Mouse (Mus musculus) myocyte (in vitro differentiated cells): ENCODE results near the gene Fip1l1.

ENCODE experiments used
- E2F4 ChIP-seq: IDR thresholded peaks from one replicate; pipeline ENCODE4 v1.6.1; 2011; ENCODE audit warnings: mild to moderate bottlenecking, control low read depth, moderate library complexity; ENCODE audit not compliant: insufficient read depth
- POLR2A ChIP-seq: IDR thresholded peaks from one replicate; pipeline ENCODE4 v1.6.1; 2011; ENCODE audit warnings: low read depth, mild to moderate bottlenecking, control low read depth, moderate library complexity; ENCODE audit not compliant: insufficient read length
- REST ChIP-seq: IDR thresholded peaks from one replicate; pipeline ENCODE4 v1.6.1; 2011; ENCODE audit warnings: mild to moderate bottlenecking, control low read depth, moderate library complexity; ENCODE audit not compliant: insufficient read depth, insufficient read length

DNA sequence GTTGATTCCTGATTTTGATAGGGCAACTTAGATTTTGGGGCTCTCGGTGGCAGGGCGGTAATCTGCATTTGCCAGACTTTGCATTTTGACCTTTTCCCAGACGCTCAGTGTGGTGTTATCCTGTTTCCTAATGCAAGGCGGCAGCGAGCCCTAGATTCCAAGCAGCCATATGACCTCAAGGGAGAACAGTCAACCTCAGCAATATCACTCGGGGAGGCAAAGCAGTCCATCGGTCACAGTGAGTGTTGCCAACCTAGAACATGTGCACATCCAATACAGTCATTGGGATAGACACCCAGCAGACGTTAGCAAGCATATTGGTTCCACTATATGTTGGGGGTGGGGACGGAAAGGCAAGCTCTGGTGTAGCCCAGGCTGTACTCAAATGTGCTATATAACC is 113.0 kb downstream of the Fip1l1 start:
- TF ChIP-seq POLR2A (no peak), E2F4 (no peak), REST (no peak)
